Mouse (Mus musculus) embryo, embryonic 11 days (tissue): Measurements from ENCODE around the gene Cep162.

Experiments
- DNase-seq: peaks from one replicate; pipeline ENCODE4 v3.0.0-alpha.2; 2015

The Cep162 gene

DNA sequence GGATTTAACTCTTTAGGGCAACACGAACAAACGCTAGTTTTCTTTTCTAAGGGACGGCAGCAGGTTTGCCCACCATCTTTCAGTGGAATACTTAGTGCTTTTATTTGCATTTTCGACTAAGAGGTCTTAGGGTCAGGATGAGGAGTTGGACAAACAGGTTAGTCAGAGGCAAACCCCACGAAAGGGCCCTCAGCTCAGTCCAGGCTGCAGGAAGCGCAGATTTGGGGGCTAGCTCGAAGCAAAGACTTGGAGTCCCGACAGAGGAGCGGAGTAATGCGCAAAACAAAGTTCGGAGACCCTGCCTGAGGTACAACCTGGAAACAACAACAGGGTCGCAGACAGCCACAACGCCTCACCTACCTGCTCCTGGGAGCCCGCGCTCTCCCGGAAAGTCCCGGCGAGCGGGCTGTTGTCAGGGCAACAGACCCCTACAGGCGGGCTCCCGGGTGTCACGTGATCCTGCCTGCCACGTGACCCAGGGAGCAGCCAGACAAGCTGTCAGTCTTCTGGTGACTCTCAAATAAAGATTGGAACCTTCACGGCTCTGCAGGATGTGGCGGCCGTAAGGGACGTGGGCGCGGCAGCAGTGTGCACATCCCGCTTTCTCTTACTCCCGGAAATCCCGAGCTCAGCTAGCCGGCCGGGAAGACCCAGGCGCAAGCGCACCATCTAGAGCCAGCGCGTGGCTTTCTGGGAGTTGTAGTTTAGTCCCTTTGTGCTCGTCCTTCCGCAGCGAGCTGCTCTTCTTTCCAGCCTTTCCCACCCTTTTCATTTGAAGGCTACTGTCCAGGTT, at the start of gene Cep162:
Gene Cep162, minus strand, starts transcription at position 634 of the 793 bp plus-strand sequence.
- DNase-seq, result peak; percentile 94

DNA sequence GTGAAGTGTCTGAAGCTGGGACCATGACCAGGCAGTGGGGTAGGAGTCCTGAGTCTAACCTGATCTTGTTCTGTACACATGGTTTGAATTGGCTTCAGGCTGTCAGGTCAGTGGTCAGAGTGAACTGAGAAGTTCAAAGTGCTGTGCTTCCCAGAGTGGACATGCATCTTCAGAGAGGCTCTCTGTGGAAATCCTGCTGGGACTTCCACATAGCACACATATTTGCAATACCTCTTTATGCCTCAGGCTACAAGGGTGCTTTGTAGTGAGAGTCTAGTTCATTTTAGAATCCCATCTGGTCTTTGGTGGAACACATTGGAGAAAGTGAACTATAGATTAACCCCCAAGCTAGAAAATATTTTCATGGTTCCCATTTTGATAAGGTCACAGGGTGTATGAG, 47.9 kb upstream of the Cep162 start:
- DNase-seq, result peak; percentile 34

DNA sequence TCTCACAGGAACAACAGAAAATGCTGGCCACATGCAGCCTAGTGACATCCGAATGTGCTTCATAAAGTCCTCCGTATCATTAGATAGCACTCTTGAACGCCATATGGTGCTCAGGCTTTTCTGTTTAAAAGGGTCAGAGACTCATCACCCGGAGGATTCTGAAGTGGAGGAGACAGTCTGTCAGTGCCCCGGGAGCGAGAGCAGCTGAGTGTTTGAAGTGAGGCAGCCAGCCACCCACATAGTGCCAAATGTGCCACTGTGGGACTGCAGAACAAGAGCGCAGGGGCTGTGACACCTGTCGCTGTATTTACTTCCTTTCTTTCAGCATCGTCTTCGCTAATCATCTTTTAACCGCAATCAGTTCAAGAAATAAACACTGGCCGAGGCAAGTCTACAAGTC, 43.6 kb upstream of the Cep162 start:
- DNase-seq, result peak; percentile 30

DNA sequence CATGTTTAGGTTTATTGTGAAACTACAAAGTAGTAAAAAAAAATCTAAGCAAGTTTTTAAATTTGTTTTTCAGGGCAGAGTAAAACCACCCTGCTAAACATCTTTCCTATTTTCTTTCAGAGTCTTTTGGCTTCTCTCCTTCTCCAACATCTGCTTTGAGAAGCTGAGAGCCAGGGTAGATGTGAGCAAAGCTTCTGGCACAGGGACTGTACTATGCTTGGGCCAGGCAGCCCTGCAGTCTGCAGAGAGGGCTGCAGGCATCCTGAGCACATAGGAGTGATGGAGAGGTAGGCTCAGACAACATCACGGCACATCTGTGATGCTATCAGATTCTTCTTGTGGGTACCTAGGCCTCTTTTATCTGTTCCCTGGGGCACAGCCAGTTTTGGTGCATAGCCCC, 42.2 kb upstream of the Cep162 start:
- DNase-seq, result no peak

DNA sequence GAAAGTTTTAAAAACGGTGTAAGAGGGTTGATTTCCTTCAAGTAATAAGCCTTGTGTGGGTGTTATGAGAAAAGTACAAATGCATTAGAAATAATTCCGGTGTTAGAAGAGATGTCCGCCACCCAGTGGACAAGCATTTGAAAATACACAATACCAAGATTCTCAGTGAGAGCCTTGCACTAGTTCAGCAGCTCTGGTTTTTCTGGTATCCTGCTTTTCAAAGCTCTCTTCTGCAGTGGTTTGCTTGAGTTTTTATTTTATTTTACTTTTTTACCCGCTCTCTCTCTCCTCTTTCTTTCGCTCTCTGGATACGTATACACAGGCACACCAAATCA, 327 bp upstream of the Cep162 start:
- DNase-seq, result no peak

DNA sequence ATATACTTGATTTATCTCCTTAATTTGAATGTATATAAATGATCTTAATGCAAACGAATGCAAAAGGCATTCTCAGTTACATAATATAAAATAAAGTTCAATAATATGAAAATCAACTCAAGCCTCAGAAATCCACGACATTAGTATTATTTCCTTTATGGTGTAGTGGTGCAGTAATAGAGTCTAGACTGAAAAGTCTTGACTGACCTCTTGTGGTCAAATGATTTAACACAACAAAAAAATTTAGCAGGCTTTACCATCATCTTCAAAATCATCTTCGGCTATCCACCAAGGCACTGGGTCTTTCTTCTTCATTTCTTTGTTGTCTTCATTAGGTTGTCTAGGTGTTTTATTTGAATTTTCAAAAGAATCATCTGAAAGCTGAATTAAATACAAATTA, 7.2 kb downstream of the Cep162 start:
- DNase-seq, result peak; percentile 41

DNA sequence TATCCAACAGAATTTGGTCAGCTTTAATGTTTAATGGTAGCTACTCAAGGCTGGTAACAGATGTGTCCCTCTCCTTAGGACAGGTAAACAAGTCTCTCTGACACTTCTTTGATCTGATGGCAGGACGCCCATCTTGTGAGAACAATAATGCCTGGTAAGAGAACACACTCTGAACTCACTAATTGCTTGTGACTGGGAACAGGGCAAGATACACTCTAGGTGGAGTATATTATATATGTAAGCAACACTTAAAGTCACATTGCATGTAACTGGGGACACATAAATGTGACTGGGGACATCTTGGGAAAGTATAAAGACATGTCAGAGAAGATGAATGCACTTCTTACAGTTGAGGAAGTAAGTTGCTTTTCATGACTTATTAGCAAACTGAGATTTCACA, 7.7 kb downstream of the Cep162 start:
- DNase-seq, result no peak

DNA sequence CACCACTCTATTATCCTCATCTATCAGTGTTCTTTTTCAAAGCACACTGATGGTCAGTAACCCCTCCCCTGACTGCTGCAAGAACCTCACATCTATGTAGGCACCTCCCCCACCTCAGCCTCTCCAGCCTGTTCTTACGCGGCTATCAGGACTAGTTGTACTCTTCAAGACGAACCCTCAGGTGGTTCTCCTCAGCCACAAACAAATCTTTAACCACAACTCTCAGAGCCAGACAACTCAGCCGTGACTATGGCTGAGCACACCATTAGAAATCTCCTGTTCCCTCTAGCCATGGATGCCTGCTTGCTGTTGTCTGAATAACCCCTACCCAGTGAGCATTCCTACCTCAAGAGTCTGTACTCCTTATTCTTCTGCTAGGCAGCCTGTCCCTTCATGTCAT, 42.1 kb downstream of the Cep162 start:
- no peak for DNase-seq

DNA sequence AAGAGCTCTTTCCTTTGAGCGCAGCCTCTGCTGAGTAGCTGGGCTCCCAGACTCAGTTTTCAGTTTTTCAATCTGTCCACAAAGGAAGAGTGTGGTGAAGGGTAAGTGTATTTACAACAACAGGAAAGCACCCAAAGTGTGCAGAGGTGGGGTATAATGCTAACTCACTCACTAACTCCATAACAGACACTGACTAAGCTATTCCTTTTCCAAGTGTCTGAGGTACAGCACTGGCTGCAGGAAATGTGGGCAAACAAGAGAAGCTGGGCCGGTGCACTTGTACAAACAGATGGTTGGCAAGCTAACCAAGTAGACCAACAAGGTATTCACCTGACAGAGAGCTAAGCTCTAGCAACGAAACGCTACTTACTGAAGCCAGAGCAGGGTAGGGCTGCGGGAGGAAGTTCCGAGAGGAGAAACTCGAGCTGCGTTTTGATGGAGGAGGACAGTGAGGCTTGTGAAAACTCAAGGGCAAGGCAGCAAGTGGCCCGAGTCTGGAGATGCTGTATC, 44.5 kb downstream of the Cep162 start:
- no peak for DNase-seq

DNA sequence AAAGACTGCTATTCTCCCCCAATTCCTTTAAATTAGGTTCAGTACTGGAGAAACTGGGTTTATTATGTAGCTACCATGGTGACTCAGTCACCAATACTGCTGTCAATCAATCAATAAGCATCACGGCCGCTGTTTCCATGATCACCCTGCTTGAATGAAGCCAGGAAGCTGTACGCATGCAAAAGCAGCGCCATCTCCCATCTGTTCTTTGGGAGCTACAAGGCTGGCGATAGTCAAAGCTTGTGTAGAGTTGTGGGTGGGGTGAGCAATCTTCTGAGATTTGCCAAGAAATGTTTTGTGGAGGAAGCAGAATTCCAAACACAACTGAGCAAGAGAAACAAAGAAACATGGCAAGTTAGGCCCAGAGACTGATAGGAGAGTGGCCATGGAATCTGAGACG, 52.9 kb downstream of the Cep162 start:
- no peak for DNase-seq

DNA sequence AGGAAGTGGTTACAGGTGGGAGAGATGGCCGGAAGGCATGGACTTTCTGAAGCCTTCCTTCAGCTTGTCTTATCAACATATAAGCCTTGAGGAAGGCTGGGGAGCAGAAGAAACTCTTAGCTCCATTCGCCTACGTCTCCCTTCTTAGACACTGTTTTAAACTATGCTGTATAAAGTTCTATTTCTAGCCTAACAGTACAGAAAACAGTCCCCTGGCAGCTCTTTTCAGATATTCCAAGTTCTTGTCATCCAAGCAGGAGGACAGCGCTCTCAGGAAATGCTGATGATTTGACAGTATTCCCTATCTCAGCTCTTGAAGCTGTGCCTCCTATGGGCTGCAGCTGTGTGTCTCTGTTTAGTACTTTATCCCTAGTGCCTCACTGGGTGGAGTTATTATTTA, 54.4 kb downstream of the Cep162 start:
- DNase-seq, result no peak

DNA sequence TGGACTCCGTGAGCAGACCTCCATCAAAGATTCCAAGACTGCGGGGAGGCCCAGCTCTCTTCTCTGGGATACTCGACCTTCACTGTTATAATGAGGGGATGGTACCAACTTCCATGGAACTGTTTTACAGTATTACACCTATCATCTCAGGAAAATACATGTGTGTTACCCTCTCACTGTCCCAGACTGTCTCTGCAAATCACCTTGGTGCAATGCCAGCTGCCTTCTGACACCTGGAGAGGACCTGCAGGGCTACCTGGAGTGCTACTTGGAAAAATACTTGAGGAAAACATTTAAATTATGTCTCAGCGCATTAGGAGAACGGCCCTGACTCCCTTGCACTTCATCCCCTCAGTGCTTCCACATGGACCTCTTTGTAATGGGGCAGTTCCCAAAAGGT, 54.9 kb downstream of the Cep162 start:
- no peak for DNase-seq

DNA sequence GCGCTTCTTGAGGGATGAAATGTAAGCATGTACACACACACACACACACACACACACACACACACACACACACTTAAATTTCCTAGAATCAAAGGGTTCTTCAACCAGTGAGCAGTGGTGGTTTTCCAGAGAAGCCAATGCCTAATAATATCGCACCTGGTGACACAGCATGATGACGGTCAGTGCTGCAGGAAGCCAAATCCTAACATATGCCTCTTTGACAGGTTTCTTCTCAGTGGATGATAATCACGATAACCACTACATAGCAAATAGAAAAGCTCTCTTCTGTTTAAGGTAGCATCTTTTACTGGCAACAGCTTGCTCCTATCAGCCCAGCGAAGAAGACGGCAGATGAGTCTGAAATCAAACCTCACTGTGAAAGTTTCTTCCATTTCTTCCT, 57.3 kb downstream of the Cep162 start:
- no peak for DNase-seq

DNA sequence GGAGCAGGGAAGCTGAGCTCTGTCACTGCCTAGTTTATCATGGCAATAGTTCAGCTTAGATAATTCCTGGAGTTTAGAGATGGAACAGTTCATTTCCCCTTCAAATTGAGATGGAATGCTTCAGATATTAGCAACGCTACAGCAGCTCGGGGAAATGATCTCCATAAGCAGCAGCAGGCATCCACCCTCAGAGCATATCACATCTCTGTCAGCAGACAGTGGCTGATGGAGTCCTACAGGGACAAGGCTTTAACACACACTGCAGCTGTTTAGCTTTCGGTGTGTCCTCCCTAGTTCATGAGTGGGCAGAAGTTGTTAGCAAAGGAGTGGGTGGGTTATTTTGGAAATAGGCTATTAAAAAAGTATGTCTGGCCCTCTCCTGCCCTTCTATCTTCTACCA, 58.1 kb downstream of the Cep162 start:
- DNase-seq, result no peak

DNA sequence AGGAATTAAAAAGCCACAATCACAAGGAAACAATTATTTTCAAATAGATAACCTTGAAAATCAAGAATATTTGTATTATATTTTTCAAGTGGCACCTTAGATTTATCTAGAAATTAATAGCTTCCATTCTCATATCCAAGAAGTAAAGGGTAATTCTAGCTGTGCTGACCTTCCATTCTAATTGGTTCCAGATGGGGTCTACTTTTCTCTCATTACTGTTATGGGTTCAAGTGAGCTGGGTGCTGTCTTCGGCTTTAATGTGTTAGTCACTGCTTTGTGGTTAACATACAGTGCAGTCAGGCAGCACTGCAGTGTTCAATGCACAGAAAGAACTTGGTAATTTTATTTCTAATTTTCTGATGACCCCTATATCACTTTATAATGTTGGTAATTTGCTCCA, 61.6 kb downstream of the Cep162 start:
- DNase-seq, result peak; percentile 35

DNA sequence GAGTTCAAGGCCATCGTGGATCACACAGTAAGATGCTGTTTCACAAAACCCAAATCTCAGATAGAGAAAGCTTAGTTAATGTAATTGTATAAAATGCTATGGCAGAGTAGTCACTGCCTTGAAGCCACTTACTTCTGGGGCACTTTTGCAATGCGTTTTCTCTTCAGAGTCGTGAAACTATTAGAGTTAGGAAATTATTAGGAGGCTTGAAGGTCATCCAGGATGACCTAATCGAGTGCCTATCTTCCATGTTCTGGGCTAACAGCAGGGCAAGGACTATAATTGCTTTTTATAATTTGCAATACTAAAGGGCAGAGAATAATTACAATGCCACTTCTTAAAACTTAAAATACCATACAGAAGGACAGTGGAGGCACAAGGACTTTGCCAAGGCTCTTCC, 68.0 kb downstream of the Cep162 start:
- DNase-seq, result no peak

DNA sequence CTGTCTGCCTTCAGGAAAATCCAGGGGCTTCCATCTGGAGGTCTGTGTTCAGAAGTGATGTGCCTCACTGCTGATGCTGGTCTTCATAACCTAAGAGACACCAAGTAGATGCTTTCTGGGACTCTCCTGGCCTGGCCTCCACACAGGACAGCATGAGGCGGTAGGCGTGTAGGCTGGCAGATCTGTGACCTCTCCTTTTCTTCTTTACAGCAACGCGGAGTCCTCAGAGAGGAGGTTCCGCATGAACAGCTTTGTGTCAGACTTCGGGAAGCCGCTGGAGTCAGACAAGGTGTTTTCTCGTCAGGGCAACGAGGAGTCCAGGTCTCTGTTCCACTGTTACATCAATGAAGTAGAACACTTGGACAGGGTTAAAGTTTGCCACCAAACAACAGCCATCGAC, 73.1 kb downstream of the Cep162 start:
- DNase-seq, result no peak

DNA sequence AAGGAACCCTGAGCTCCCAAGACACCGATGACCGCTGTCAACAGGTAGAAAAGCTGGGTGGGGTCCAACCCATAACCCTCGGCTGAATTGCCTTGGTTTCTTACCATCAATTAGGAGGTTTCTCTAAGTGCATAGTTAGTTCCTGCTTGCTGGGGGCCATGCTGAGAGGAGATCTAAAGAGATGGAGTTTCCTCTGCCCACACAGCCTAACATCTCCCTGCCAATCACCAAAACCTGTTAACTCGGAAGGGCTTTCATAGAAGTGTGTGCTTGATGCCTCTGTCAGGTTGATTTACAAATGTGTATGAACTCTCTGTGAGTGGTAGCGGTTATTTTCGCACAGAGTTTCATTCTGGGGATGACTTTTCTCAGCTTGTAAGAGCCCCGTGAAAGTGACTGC, 76.8 kb downstream of the Cep162 start:
- DNase-seq, result no peak

DNA sequence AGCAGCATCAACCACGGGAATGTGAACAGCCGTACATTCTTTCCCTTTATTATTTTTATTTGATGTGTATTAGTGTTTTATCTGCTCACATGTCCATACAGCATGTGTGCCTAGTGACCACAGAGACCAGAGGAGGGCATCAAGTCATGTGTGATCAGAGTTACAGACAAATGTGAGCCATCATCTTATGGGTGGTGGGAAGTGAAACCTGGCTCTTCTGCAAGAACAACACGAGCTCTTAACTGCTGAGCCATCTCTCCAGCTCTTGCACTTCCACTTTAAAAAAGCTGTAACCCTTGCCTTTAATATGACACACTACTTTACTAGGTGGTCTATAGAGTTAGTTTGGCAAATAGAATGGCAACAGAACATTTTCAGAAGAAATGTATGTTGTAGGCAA, 83.8 kb downstream of the Cep162 start:
- DNase-seq, result no peak

DNA sequence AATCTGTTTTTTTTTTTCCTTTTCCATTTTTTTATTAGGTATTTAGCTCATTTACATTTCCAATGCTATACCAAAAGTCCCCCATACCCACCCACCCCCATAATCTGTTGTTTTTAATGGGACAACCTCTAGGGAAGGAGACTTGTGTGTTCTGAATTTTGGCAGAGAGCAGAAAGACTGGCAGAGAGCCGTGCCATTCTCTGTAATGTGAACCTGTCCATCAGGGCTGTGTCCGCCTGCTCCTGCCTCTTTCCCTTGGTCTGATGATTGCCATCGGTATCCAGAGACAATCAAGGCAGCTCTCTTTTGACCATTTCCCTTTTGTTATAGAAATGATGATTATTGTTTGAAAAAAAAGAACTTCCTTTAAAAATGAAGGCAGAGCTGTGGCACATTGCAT, 84.4 kb downstream of the Cep162 start:
- DNase-seq, result no peak

DNA sequence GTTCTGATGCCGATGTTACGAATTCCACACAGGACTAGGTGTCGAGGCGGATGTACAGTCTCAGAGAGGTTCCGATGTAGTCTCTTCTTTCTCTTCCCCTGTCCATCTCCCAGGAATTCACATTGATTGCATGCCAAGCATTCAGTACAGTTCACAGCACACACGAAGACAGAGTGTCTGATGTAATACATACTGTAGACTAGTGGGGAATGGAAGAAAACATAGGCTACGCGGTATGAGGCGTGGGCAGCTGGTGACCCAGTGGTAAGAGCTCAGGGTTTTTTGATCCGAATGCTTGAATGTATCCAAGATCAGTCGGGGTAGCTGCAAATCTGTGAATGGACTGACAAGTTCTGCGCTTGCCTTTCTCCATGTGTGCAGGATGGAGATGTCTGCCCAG, 86.2 kb downstream of the Cep162 start:
- DNase-seq, result no peak

DNA sequence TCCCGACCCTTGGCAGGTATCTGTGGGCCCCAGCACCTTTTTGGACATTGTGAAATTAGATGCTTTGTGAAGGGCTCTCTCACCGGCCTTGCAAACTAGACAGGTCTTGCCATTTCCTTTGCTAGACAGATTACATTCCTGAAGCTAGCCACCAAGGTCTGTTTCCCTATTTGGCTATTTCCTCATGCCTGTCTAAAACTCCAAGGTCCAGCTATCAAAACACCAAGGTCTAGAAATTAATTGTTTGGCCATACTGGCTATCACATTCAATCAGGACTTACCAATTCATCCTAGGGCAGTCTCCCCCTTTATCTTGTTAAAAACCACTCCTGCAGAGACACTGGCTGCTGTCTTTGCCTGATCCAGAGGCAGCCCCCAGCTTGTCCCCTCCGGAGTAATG, 87.3 kb downstream of the Cep162 start:
- DNase-seq, result no peak

DNA sequence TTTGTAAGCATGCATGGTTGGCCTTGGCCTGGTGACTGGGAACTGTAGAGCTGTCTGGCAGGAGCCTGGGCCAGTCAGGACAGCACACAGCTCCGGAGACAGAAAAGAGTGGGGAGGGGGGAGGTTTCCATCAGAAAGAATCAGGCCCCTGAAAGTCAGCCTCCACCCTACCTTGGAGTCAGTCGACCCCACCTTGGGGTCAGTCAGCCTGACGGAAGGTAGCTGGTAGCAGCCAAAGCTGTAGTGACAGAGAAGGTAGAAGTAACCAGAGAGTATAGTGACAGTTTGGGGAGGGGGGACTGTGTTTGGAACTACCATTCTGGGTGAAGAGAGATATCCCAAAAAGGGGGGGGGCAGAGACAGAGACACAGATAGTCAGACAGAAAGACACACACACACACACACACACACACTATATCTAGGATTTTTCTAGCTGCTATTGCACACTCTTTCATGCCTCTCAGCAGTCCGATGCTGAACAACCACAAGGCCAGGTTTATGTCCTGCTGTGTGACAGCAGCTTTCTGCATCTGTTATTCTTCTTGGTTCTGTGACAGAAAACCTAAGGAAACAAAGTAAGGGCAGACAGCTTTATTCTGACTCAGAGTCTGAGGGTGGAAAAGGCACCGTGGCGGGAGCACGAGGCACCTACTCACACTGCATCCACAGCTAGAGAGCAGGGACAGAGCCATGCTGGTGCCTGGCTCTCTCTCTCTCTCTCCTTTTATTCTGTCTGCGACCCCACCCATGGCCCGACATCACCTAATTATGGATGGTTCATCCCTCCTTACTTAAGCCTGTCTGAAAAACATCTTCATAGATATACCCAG, 88.1 kb downstream of the Cep162 start:
- DNase-seq, result no peak

DNA sequence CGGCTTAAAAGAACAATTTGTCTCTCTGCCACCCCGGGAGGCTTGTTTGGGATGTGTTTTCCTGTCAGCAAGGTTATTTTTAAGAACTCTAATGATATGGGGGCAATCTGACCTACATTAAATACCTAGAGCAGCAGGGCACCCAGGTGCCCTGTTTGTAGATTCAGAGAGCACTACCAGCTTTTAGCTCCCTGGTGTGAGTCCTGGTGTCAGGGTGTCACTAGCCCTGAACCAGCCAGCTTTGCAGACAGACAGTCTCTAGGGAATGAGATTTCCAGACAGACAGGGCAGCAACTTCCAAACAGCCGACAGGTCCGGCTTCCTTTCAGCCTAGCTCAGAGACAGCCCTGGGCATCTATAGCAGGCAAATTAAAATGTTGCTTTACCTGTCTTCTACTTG, 92.8 kb downstream of the Cep162 start:
- no peak for DNase-seq
